Mouse (Mus musculus) lung, postnatal 25 days (tissue): ENCODE measurements around the gene Olfr1357.
"Not testable (repeated sequence)": the region's sequence is repeated elsewhere in the genome, so short reads cannot be mapped to it uniquely, and the experiment has no call there.

Experiments used
- DNase-seq: peaks from one replicate; pipeline ENCODE4 v3.0.0; 2022; ENCODE audit warnings: low spot score

Gene Olfr1357

DNA sequence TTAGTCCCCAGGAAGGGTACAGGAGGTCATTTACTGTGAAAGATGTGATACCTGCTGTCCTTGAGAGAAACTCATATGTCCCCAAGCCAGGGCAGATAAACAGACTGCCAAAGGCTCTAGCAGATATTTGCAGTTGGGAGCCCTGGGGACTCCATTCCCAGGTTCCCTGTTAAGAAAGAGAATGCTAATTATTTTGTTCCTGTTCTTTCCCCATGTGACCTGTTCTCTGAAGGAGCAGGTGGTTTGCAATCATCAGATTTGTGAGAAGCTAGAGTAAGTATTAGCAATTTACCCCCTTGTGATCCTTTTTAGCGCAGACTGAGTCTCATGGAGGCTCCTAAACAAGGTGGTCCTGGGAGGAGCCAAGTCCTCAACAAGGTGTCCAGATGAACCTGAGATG lies at the start of gene Olfr1357:
Olfr1357 (minus strand) TSS at position 101 of the 400 bp plus-strand sequence.
- DNase-seq, result no peak

DNA sequence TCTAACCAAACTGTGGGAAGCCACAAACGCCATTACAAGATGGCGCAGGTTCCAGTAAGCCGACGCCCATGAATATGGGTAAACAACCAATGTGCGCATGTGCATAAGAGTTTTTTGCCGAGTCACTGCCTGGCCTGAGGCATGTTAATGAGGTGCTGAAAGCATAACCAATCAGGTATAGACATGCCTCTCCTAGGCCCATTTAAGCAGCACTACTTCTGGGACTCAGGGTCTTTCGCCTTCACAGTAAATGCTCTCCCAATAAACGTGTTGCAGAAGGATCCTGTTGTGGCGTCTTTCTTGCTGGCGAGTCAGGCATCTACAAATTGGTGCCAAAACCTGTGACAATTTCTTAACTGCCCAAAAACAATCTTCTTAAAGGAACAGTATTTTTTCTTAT lies 48.8 kb upstream of the Olfr1357 start:
- DNase-seq, result not testable (repeated sequence)

DNA sequence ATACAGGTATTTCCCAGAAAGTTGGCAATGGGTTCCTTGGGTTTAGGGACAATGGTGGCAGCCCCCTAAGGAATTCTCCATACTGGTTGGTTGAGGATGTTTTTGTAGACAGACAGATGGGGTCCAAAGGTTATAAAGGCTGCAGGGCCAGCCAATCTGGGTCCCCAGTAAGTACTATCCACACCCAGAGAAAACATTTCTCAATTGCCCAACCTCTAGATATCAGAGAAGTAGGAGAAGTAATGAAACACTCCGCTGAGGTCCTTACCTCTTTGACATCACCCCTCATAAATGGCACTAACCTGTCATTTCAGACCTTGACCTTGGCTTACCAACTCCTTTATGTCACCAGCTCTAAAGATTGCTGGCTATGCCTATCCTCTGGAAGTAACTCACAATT lies 46.7 kb upstream of the Olfr1357 start:
- no peak for DNase-seq

DNA sequence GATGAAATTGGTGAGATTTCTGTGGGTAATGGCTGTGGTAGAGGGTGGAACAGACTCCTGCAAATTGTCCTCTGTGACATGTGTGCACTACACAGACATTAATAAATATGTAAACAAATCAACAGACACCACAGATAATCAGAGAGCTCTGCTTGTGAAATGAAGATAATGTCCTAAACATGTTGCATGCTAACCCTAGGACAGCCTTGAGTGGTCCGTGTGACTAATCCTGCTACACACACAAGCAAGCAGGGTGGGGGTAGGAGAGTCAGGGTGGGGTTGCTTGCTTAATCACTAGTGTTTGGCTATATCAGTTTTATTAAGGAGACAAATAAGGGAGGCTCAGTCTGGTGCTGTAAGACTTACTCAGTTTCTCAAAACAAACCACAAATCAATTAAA lies 43.3 kb upstream of the Olfr1357 start:
- no peak for DNase-seq

DNA sequence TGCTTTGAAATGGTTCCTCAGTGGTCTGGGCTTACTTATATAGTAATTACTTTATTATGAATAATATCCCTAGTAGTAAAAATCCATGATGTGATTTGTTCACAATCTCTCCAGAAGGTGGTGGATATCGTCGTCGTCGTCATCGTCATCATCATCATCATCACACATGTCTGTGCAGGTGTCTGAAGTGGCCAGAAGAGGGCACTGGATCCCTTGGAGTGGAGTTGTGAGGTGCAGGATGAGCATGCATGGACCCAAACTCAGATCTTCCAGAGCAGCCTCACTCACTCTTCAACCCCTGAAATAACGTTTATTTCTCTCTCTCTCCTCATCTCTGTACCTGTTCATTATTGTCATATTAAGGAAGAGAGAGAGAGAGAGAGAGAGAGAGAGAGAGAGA lies 14.4 kb upstream of the Olfr1357 start:
- no peak for DNase-seq

DNA sequence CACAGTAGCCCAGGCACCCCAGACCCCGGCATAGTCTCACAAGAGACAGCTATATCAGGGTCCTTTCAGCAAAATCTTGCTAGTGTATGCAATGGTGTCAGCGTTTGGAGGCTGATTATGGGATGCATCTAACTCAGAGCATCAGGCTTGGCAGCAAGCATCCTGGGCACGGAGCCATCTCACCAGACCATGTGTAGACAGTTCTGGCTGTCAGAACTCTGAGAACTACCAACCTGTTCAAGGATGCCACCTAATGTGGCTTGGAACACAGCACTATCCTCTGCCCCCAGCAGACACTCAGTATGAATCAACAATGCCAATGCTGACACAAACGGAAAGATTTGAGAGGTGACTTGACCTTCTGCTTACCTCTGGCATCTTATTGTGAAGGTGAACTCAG lies 12.3 kb upstream of the Olfr1357 start:
- DNase-seq, result no peak

DNA sequence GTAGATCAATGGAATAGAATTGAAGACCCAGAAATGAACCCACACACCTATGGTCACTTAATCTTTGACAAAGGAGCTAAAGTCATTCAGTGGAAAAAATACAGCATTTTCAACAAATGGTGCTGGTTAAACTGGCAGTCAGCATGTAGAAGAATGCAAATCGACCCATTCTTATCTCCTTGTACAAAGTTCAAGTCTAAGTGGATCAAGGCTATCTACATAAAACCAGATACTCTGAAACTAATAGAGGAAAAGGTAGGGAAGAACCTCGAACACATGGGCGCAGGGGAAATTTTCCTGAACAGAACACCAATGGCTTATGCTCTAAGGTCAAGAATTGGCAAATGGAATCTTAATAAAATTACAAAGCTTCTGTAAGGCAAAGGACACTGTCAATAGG lies 5.3 kb upstream of the Olfr1357 start:
- not testable (repeated sequence) for DNase-seq

DNA sequence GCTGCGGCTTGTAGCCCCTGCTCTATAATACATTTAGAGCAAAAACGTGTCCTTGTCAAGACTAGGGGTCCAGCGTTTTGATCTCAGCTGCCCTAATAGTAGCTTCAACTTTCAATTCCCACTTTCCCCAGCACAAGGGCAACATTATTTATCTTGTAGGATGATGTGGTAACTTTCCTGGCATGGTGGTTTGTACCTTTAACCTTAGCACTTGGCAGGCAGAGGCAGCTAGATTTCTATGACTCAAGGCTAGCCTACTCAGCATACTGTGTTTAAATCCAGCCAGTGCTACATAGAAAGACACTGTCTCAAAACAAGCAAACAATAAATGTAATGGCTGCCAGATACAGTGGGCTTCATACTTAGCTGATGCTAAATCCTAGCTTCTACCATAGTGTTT lies 10.3 kb downstream of the Olfr1357 start:
- no peak for DNase-seq

DNA sequence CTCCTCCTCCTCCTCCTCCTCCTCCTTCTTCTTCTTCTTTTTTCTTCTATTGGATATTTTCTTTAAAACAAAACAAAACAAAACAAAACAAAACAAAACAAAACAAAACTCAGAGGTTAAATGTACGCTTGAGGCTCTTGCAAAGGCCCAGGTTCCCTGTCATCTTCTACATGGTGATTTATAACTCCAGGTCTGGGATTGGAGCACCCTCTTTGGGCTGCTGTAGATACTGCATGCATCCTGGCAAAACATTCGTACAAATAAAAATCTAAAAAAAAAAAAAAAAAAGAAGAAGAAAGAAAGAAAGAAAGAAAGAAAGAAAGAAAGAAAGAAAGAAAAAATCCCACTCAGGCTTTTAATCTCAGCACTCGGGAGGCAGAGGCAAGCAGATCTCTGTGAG lies 12.8 kb downstream of the Olfr1357 start:
- DNase-seq, result peak; percentile 39

DNA sequence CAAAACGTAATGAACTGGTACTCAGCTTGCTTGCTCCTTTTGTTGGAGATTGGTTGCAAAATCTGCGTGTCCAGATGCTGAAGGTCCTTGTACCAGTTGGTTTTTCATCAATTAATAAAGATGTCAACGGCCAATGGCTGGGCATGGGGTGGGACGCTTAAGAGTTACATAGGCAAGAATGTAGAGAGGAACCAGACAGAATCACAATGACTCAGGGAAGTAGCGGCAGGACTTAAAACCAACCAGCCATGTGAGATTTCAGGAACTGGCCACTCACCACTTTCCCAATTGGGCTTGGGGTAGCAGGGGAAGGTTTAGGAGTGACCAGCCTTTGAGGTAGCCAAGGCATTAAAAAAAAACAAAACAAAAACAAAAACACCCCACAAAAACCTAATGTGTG lies 18.0 kb downstream of the Olfr1357 start:
- no peak for DNase-seq

DNA sequence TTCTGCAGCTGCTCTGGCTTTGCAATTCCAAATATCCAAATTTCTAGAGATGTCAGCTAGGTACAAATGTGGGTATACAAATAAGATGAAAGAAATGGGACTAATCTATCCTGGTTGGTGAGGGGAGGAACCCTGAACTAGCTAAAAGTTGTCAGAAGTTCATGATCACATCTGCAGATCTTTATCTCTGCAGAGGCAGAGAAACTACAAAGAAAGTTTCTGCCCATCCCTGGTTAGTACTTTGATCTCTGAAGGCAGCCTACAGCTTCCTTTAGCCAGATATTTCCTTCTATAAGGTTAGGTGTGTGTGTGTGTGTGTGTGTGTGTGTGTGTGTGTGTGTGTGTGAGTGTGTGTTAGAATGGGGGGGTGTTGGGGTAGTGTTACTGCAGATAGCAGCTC lies 23.3 kb downstream of the Olfr1357 start:
- no peak for DNase-seq

DNA sequence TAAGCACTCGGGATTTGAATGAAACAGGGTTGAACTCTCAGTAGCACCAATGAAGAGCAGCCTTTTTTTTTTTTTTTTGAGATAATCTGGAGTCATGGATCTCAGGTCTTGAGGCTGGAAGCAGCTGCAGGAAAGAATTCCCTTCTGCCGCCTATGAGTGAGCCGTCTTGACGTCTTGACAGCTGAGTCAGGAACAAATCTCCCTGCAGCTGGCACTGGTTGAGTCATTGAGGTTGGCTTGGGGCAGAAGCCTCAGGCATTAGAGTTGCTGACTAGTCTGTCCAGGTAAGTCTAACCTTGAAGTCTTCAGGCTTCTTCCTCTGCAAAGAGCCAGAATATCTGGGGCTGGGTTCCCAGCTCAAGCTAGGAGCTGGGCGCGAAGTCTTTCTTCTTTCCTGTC lies 23.7 kb downstream of the Olfr1357 start:
- no peak for DNase-seq

DNA sequence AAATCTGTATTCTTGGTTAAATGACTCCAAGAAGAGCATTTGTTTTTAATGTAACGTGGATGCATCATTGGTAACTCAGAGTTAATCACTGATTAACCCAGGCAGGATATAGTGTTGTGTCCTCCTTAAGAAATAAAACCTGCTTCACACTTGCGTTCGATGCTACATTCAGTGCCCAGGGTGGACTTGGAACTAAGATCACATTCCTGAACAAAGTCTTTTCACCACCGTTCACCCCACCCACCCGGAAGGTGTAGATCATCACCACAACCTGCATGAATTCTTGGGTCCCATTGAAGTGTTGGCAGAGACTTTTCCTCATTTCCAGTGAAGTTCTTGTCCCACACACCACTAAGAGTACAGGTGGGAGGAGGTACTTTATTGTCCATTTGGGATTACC lies 24.1 kb downstream of the Olfr1357 start:
- no peak for DNase-seq

DNA sequence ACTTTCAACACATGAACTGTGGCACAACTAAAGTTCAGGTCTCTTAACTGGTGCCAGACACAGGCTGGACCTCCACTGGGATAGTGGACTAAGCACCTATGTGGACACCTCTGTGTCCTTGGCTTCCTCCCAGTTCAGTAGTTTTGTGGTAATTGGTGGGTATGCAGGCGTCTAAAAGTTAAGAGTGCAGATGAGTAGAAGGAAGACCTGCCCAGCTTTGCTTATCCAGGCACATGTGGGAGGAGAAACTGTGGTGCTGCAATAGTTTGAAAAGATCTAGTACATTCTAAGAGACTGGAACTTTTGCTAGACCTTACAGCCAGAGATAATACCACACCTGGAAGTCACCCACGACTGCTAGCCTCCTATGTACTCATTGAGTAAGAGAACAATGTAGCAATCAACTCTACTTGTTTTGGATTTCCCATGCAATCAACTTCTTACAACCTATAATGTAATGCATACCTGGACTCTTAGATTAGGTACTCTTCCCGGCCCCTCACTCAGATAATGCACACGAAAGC lies 25.0 kb downstream of the Olfr1357 start:
- DNase-seq, result no peak

DNA sequence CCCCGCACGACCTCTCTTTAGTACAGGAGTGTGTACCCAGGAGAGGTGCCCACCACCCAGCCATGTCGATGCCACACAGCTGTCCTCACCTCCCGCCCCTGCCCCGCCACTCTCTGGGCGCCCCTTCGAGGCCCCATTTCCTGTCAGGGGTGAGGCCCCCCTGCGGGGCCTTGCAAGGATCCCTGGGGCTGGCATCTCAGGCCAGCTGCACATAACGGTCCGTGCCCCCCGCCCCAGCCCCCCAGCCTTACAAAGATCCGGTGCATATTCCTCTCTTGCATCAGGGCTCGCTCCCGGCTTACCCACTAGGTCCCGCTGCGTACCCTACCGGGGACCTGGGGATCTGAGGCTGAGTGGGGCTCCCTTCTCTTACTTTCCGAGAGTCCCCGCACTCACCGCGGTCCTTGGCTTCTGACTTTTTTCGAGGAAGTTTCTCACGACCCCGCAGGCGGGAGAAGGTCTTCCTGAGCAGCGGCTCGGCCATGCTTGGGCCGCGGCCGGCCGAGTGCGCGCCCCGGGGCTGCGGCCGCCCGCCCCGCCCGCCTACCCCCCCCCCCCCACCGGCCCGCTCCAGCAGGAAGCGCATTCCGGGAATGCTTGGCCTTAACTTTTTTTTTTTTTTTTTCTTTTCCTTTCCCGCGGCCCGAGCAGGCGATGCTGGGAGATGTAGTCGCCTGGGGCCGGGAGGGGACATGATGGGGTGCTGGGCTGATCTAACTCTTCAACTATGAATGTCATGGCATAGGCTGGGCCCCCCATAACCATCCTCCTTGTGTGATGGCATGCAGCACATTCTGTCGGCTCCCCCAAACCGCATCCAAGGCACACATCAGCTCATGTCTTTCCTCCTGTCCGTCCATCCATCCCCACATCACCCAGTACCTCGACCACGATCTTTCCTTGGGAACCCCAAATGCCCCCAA lies 26.2 kb downstream of the Olfr1357 start, which contains the start of gene Syde1:
Syde1 (minus strand) TSS at position 559 of the 923 bp plus-strand sequence.
- DNase-seq, result peak; percentile 55

DNA sequence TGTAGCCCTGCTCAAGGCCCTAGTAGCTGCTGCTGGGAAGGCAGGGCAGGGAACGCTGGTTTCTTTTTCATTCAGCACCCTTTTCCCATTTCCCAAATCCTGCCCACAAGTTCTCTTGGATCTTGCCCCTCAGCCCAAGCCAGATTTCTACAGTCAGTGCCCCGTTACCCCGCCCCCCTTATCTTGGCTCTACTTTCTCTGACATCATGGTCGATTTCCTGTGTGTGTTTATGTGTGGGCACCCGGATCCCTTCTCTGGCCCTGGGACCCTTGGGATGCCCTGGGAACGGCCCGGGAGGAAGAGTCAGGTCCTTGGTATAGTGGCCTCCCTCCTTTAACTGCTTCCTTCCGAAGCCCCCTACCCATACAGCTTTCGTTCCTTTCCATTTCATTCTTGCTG lies 27.1 kb downstream of the Olfr1357 start:
- DNase-seq, result peak; percentile 69

DNA sequence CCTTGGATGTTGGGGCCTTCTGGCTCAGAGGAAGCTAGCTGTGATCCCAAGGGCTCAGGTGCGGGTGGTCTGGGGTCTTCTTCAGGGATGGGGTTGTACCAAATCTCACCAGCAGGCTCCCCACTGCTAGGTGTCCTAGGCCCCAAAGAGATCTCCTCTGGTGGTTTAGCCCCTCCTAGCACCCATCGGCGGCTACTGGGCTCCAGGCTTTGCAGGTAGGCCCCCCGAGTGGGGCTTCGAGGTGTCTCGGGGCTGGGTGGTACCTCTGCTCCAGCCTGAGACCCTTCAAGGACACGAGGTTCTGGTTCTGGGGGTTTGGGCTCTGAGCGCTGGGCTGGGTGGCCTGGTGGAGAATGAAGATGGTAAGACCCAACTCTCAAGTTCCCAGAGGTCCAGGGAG lies 28.0 kb downstream of the Olfr1357 start:
- DNase-seq, result no peak

DNA sequence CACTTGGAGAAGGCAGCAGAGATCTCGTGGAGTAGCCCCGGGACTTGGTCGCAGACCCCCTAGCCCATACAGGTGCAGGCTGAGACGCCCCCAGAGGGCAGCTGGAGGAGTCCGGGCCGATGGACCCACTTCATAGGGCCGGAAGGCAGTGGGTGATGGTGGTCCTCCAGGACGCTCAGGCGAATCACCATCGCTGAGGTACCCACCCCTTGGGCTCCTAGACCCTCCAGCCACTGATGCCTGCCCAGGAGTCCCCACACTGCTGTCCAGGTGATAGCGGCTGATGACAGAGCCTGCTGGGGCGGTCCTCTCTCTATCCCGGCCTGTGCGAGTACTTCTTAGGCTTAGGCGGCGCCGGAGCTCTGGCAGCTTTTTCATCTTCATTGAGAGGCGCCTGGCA lies 28.6 kb downstream of the Olfr1357 start:
- DNase-seq, result no peak

DNA sequence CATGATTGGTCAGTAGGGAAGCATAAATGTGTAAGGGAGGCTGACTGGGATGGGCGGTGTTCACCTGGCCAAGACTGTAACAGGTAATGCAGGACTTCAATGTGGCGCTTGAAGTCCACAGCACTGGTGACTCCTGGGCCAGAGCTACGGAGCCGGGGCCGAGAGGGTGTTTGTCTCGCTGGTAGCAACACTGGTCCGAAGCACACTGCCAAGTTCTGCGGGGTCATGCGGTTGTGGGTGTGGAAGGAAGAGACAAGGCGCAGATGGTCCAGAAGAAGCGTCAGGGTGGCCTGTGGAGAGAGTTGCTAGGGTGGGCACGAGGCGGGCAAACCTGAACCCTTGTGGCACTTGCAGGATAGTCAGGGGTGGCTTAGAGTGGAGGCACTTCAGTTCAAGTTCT lies 31.8 kb downstream of the Olfr1357 start:
- no peak for DNase-seq

DNA sequence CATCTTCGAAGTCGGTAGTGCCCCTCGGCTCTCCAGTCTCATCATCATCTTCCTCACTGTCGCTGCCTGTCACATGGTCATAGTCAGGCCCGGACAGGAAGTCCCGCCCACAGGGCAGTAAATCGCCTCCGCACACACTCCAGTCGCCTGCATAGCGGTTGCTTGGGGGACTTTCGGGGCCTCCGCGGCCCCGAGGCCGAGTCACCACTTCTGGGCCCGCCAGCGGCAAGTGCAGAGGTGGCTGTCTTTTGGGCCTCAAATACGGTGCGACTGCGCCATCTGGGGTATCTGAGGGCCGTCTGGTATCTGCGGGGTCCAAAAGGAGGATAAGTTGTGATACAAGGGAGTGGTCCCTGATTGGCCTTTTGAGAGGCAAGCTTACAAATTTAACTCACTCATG lies 32.3 kb downstream of the Olfr1357 start:
- DNase-seq, result no peak

DNA sequence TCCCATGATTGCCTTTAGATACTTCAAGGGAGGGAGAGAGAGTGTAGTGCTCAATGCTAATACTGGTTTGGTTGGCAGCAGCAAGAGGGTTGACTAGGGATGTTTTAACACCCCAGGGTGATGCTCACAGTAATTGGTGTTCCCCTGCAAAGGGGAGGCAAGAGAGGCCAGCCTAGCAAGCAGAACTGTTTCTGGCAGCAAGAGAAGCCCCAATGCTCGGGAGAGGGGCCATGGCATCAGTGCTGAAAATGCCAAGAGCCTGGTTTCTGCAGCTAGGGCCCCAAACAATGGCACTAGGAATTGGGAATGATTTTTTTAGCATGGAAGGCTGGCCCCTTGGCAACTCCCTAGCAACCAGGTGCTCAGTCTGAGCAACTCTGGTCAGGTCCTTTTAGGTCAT lies 32.9 kb downstream of the Olfr1357 start:
- DNase-seq, result no peak

DNA sequence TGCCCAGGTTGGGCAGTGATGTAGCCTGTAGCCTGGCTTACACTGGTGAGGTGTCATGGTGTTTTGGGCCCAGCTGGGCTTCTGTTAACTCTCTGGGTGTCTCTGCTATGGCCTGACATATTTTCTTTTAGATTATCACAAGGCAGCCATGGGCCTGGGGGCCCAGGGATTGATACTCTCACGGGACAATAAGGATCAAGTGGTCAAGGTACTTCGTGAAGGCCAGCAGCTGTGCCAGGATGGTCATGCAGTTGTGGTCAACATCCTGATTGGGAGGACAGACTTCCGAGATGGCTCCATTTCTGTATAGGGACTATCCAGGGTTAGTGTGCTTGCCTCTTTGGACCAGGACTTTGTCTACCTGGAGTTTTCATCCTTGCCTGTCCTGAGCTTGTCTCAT lies 33.9 kb downstream of the Olfr1357 start:
- DNase-seq, result no peak

DNA sequence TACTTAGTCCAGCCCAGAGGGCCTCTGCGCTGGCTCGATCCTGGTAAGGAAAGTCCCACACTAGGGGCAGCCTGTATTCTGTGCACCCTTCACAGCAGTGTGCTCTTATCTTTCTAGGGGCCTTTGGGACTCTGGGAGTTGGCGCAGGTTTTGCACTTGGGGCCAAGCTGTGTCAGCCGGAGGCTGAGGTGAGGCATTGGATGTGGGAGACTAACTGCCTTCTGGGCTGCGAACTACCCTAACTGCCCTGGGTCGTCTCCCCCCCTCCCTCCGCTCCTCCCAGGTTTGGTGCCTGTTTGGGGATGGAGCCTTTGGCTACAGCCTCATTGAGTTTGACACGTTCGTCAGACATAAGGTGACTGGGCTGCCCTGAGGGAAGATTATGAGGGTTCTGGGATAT lies 34.5 kb downstream of the Olfr1357 start:
- no peak for DNase-seq

DNA sequence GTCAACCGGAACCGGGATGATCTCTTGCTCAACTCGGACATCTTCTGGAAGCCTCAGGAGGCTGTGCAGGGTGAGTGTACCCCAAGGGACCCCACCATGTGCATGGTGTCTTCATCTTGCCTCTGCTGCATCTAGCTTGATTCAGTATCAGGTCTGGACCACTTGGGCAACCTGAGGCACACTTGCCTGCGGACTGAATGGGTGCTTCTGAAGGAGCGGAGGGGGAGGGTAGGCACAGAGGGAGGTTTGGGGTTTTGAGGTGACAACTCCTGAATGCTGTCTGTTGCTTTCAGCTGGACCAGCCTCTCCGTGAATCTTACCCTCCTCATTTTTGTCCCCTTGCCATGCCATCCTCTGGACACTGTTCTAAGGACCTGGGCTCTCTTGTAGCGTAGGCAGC lies 36.8 kb downstream of the Olfr1357 start:
- no peak for DNase-seq
